Mouse (Mus musculus): ENCODE results near the gene Retn. TPM values are rescaled to one million over a fixed set of nuclear protein-coding genes. Genes with fewer than 3 reads are reported as not detected.

Retn gene
- polyA plus RNA-seq, 1 experiment from 2014 or later = not detected

GRCm38 (mm10) chr8:3679656-3680055, 24.1 kb downstream of the Retn start:
- 62% methylated on average over 5 of the region's 5 CpGs for WGBS
- no peak overlapping the region for H3K4me2 ChIP-seq (replicated peaks; ENCODE audit: low read depth, low read length)
- no peak overlapping the region for H3K9ac ChIP-seq (replicated peaks; ENCODE audit: low read depth)
- no peaks in the 10 kb centered on the region for H3K27me3 ChIP-seq (replicated peaks; ENCODE audit: insufficient read depth, low read length)
- no peak for DNase-seq (ENCODE audit: low spot score)
- no peak overlapping the region for H3K4me3 ChIP-seq (ENCODE audit: low read depth, low read length)
- no peaks in the 10 kb centered on the region for H3K9me3 ChIP-seq (ENCODE audit: low read length)
- ATAC-seq = no peak
- H3K36me3 ChIP-seq (ENCODE audit: insufficient read depth, low read length) = 0 out of 2 replicates have a peak, but pooled peaks cover 3% of the 10 kb centered on the region
- 0 out of 2 replicates have a peak, but pooled peaks cover 2% of the 10 kb centered on the region for H3K4me1 ChIP-seq (ENCODE audit: insufficient read depth, low read depth, low read length)
- no peak overlapping the region for H3K27ac ChIP-seq (ENCODE audit: low read length)
- TF ChIP-seq EP300 (IDR thresholded peaks at IDR 0.05) (no peak), CTCF (IDR thresholded peaks at IDR 0.05) (no peak)

GRCm38 (mm10) chr8:3682435-3682834, 26.9 kb downstream of the Retn start:
- TF ChIP-seq EP300 (IDR thresholded peaks at IDR 0.05) = no peak
- no peak for TF ChIP-seq CTCF (IDR thresholded peaks at IDR 0.05)
- ATAC-seq (no peak), DNase-seq (ENCODE audit: low spot score) (no peak)
- 0 out of 2 replicates have a peak, but pooled peaks cover 2% of the 10 kb centered on the region for H3K4me1 ChIP-seq (ENCODE audit: insufficient read depth, low read depth, low read length)
- H3K27me3 ChIP-seq (replicated peaks; ENCODE audit: insufficient read depth, low read length) = no peaks in the 10 kb centered on the region
- no peak overlapping the region for H3K9ac ChIP-seq (replicated peaks; ENCODE audit: low read depth)
- no peaks in the 10 kb centered on the region for H3K9me3 ChIP-seq (ENCODE audit: low read length)
- no peak overlapping the region for H3K27ac ChIP-seq (ENCODE audit: low read length)
- no peak overlapping the region for H3K4me2 ChIP-seq (replicated peaks; ENCODE audit: low read depth, low read length)
- H3K36me3 ChIP-seq (ENCODE audit: insufficient read depth, low read length) = 0 out of 2 replicates have a peak, but pooled peaks cover 3% of the 10 kb centered on the region
- no peak overlapping the region for H3K4me3 ChIP-seq (ENCODE audit: low read depth, low read length)
- 90% methylated on average over 5 of the region's 5 CpGs for WGBS

- Histone ChIP-seq H3K4me2 (replicated peaks; ENCODE audit: low read depth, low read length) (no peak overlapping the region), H3K4me1 (ENCODE audit: insufficient read depth, low read depth, low read length) (no peaks in the 10 kb centered on the region), H3K4me3 (ENCODE audit: low read depth, low read length) (no peak overlapping the region), H3K27me3 (replicated peaks; ENCODE audit: insufficient read depth, low read length) (no peaks in the 10 kb centered on the region), H3K36me3 (ENCODE audit: insufficient read depth, low read length) (0 out of 2 replicates have a peak, but pooled peaks cover 3% of the 10 kb centered on the region), H3K27ac (ENCODE audit: low read length) (no peak overlapping the region), H3K9me3 (ENCODE audit: low read length) (no peaks in the 10 kb centered on the region), H3K9ac (replicated peaks; ENCODE audit: low read depth) (no peak overlapping the region)
- ATAC-seq = no peak
- TF ChIP-seq CTCF (IDR thresholded peaks at IDR 0.05) (no peak), EP300 (IDR thresholded peaks at IDR 0.05) (no peak)
- no peak for DNase-seq (ENCODE audit: low spot score)
- WGBS = 61% methylated on average over 6 of the region's 6 CpGs
Measured at GRCm38 (mm10) chr8:3683408-3684176, 28.0 kb downstream of the Retn start.

GRCm38 (mm10) chr8:3684530-3684929, 29.0 kb downstream of the Retn start:
- Histone ChIP-seq H3K4me2 (replicated peaks; ENCODE audit: low read depth, low read length) (no peak overlapping the region), H3K4me3 (ENCODE audit: low read depth, low read length) (no peak overlapping the region), H3K9me3 (ENCODE audit: low read length) (no peaks in the 10 kb centered on the region), H3K27me3 (replicated peaks; ENCODE audit: insufficient read depth, low read length) (no peaks in the 10 kb centered on the region), H3K36me3 (ENCODE audit: insufficient read depth, low read length) (no peaks in the 10 kb centered on the region), H3K27ac (ENCODE audit: low read length) (no peak overlapping the region), H3K4me1 (ENCODE audit: insufficient read depth, low read depth, low read length) (no peaks in the 10 kb centered on the region), H3K9ac (replicated peaks; ENCODE audit: low read depth) (no peak overlapping the region)
- ATAC-seq (no peak), DNase-seq (ENCODE audit: low spot score) (no peak)
- TF ChIP-seq EP300 (IDR thresholded peaks at IDR 0.05) = no peak
- no peak for TF ChIP-seq CTCF (IDR thresholded peaks at IDR 0.05)

- H3K36me3 ChIP-seq (ENCODE audit: insufficient read depth, low read length) = no peaks in the 10 kb centered on the region
- 57% methylated on average over 5 of the region's 5 CpGs for WGBS
- no peaks in the 10 kb centered on the region for H3K4me1 ChIP-seq (ENCODE audit: insufficient read depth, low read depth, low read length)
- no peak overlapping the region for H3K4me3 ChIP-seq (ENCODE audit: low read depth, low read length)
- no peak overlapping the region for H3K4me2 ChIP-seq (replicated peaks; ENCODE audit: low read depth, low read length)
- H3K9me3 ChIP-seq (ENCODE audit: low read length) = no peaks in the 10 kb centered on the region
- TF ChIP-seq CTCF (IDR thresholded peaks at IDR 0.05) (no peak), EP300 (IDR thresholded peaks at IDR 0.05) (no peak)
- H3K27me3 ChIP-seq (replicated peaks; ENCODE audit: insufficient read depth, low read length) = no peaks in the 10 kb centered on the region
- no peak overlapping the region for H3K27ac ChIP-seq (ENCODE audit: low read length)
- no peak for DNase-seq (ENCODE audit: low spot score)
- H3K9ac ChIP-seq (replicated peaks; ENCODE audit: low read depth) = no peak overlapping the region
- no peak for ATAC-seq
Measured at GRCm38 (mm10) chr8:3685422-3685821, 29.9 kb downstream of the Retn start.

- Histone ChIP-seq H3K4me1 (ENCODE audit: insufficient read depth, low read depth, low read length) (no peaks in the 10 kb centered on the region), H3K27ac (ENCODE audit: low read length) (no peak overlapping the region), H3K9ac (replicated peaks; ENCODE audit: low read depth) (no peak overlapping the region), H3K4me3 (ENCODE audit: low read depth, low read length) (no peak overlapping the region), H3K9me3 (ENCODE audit: low read length) (no peaks in the 10 kb centered on the region), H3K4me2 (replicated peaks; ENCODE audit: low read depth, low read length) (no peak overlapping the region), H3K27me3 (replicated peaks; ENCODE audit: insufficient read depth, low read length) (no peaks in the 10 kb centered on the region), H3K36me3 (ENCODE audit: insufficient read depth, low read length) (no peaks in the 10 kb centered on the region)
- TF ChIP-seq EP300 (IDR thresholded peaks at IDR 0.05) (no peak), CTCF (IDR thresholded peaks at IDR 0.05) (no peak)
- 73% methylated on average over 6 of the region's 6 CpGs for WGBS
- ATAC-seq = no peak
- DNase-seq (ENCODE audit: low spot score) = no peak
Measured at GRCm38 (mm10) chr8:3687537-3687936, 32.0 kb downstream of the Retn start.

Measured in lung, postnatal 0 days (tissue).